Mouse (Mus musculus): ENCODE data around the gene Cdiptos. TPM values are rescaled to one million over a fixed set of nuclear protein-coding genes. Genes with fewer than 3 reads are reported as not detected.
A peak's percentile ranks its signal among the peaks of the same experiment; 100 is the strongest.

Cdiptos gene
- total and polyA plus RNA-seq, 2 experiments from 2014 or later, result 1.5 TPM; not detected in 1

GRCm38 (mm10) chr7:126952646-126953045 is 23.3 kb downstream of the Cdiptos start:
- Histone ChIP-seq H3K27me3 (ENCODE audit: control insufficient read depth, insufficient read depth, low read length) (peaks cover 26% of the 10 kb centered on the region), H3K4me3 (ENCODE audit: low read depth, low read length) (no peak overlapping the region), H3K4me2 (ENCODE audit: low read depth, low read length) (no peak overlapping the region), H3K36me3 (replicated peaks; ENCODE audit: control insufficient read depth, insufficient read depth, low read length) (no peaks in the 10 kb centered on the region), H3K27ac (ENCODE audit: low read depth) (no peak overlapping the region), H3K9ac (replicated peaks; ENCODE audit: low read depth, low read length) (no peak overlapping the region), H3K4me1 (ENCODE audit: control insufficient read depth, insufficient read depth) (peaks cover 15% of the 10 kb centered on the region), H3K9me3 (replicated peaks; ENCODE audit: control insufficient read depth, low read length) (no peaks in the 10 kb centered on the region)
- 0% methylated on average over 7 of the region's 8 CpGs for WGBS
- DNase-seq (ENCODE audit: low spot score) (no peak), ATAC-seq (ENCODE audit: insufficient read depth, low read depth) (no peak)
- TF ChIP-seq CTCF (IDR thresholded peaks at IDR 0.05; ENCODE audit: low read depth), result no peak
- no peak for TF ChIP-seq EP300 (IDR thresholded peaks at IDR 0.05; ENCODE audit: low read depth)

- 14% methylated on average over 4 of the region's 4 CpGs for WGBS
- peaks cover 26% of the 10 kb centered on the region for H3K27me3 ChIP-seq (ENCODE audit: control insufficient read depth, insufficient read depth, low read length)
- TF ChIP-seq EP300 (IDR thresholded peaks at IDR 0.05; ENCODE audit: low read depth) (no peak), CTCF (IDR thresholded peaks at IDR 0.05; ENCODE audit: low read depth) (no peak)
- no peak overlapping the region for H3K4me3 ChIP-seq (ENCODE audit: low read depth, low read length)
- no peaks in the 10 kb centered on the region for H3K36me3 ChIP-seq (replicated peaks; ENCODE audit: control insufficient read depth, insufficient read depth, low read length)
- DNase-seq (ENCODE audit: low spot score), result no peak
- peaks cover 15% of the 10 kb centered on the region for H3K4me1 ChIP-seq (ENCODE audit: control insufficient read depth, insufficient read depth)
- H3K9me3 ChIP-seq (replicated peaks; ENCODE audit: control insufficient read depth, low read length), result no peaks in the 10 kb centered on the region
- no peak overlapping the region for H3K27ac ChIP-seq (ENCODE audit: low read depth)
- ATAC-seq (ENCODE audit: insufficient read depth, low read depth), result no peak
- peak overlapping the region; percentile 87; the same call in 1 of the 2 replicates for H3K4me2 ChIP-seq (ENCODE audit: low read depth, low read length)
- no peak overlapping the region for H3K9ac ChIP-seq (replicated peaks; ENCODE audit: low read depth, low read length)
Observed at GRCm38 (mm10) chr7:126951741-126952140, 24.2 kb downstream of the Cdiptos start.

DNA sequence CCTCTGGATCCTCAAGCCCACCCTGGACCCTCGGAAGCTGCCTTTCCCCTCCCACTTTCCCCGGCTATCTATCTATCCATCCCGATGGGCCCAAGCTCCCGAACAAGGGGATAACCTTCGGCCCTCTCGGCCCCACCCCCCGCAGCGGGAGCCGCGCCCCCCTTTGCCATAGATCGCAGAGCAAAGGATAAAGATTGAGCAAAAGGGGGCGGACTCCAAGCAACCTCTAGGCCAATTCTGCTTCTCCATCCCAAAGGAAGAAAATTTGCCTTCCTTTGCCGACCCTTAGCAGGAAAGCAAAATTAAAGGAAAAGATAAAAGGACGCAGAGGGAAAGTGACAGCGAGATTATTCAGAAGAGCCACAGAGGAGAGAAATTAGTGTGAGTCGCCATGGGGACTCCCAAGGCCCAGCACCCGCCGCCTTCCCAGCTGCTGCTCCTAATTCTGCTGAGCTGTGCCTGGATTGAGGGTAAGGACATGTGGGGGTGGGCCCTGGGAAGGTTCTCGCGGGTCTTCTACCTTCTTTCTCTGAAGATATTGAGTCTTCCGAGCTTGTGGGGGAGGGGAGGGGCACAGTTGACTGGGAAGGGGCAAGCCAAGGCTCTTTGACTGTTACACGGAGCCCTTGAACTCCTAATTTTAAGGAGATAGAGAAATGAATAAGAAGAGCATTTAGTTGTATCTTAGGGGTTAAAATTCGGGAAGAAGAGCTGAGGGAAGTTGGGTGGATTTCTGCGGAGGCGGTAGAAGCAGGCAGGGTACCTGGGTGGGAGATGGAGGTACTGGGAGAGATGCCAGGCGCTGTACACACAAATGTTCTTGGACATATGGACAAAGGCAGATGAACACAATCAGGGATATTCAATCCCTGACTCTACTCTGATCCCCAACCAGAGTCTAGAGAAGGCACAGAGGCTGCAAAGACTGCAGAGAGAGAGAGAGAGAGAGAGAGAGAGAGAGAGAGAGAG is 25.0 kb downstream of the Cdiptos start:
- WGBS, result 7% methylated on average over 26 of the region's 26 CpGs
- TF ChIP-seq EP300 (IDR thresholded peaks at IDR 0.05; ENCODE audit: low read depth), result no peak
- no peak for TF ChIP-seq CTCF (IDR thresholded peaks at IDR 0.05; ENCODE audit: low read depth)
- Histone ChIP-seq H3K9ac (replicated peaks; ENCODE audit: low read depth, low read length) (no peak overlapping the region), H3K4me1 (ENCODE audit: control insufficient read depth, insufficient read depth) (peaks cover 15% of the 10 kb centered on the region), H3K4me3 (ENCODE audit: low read depth, low read length) (peak overlapping the region; percentile 49), H3K36me3 (replicated peaks; ENCODE audit: control insufficient read depth, insufficient read depth, low read length) (no peaks in the 10 kb centered on the region), H3K27ac (ENCODE audit: low read depth) (no peak overlapping the region), H3K4me2 (ENCODE audit: low read depth, low read length) (peak overlapping the region; percentile 87), H3K9me3 (replicated peaks; ENCODE audit: control insufficient read depth, low read length) (no peaks in the 10 kb centered on the region), H3K27me3 (ENCODE audit: control insufficient read depth, insufficient read depth, low read length) (peaks cover 26% of the 10 kb centered on the region)
- ATAC-seq (ENCODE audit: insufficient read depth, low read depth) (no peak), DNase-seq (ENCODE audit: low spot score) (no peak)

- peak within 1 kb of the TSS; percentile 49 for H3K4me3 ChIP-seq (ENCODE audit: low read depth, low read length)
- no peaks in the 10 kb centered on the region for H3K9me3 ChIP-seq (replicated peaks; ENCODE audit: control insufficient read depth, low read length)
- H3K27ac ChIP-seq (ENCODE audit: low read depth), result no peak within 1 kb of the TSS
- TF ChIP-seq EP300 (IDR thresholded peaks at IDR 0.05; ENCODE audit: low read depth) (no peak), CTCF (IDR thresholded peaks at IDR 0.05; ENCODE audit: low read depth) (no peak)
- peak; percentile 67 for DNase-seq (ENCODE audit: low spot score)
- 1% methylated on average over 41 of the region's 42 CpGs for WGBS
- H3K4me2 ChIP-seq (ENCODE audit: low read depth, low read length), result peak within 1 kb of the TSS; percentile 87
- H3K36me3 ChIP-seq (replicated peaks; ENCODE audit: control insufficient read depth, insufficient read depth, low read length), result peaks cover 4% of the 10 kb centered on the region; the same call in 1 of the 2 replicates
- ATAC-seq (ENCODE audit: insufficient read depth, low read depth), result peak; percentile 86
- H3K4me1 ChIP-seq (ENCODE audit: control insufficient read depth, insufficient read depth), result peaks cover 15% of the 10 kb centered on the region
- peaks cover 26% of the 10 kb centered on the region for H3K27me3 ChIP-seq (ENCODE audit: control insufficient read depth, insufficient read depth, low read length)
- no peak within 1 kb of the TSS for H3K9ac ChIP-seq (replicated peaks; ENCODE audit: low read depth, low read length)
Observed at GRCm38 (mm10) chr7:126949793-126950646, 25.9 kb downstream of the Cdiptos start, which contains the start of gene Sez6l2. TSS of gene Sez6l2 (plus strand) at chr7:126950563.

GRCm38 (mm10) chr7:126949403-126949792 is 26.5 kb downstream of the Cdiptos start, which contains the start of gene Asphd1:
TSS of gene Asphd1 (minus strand) at chr7:126949582.
- Histone ChIP-seq H3K27me3 (ENCODE audit: control insufficient read depth, insufficient read depth, low read length) (peaks cover 26% of the 10 kb centered on the region), H3K4me3 (ENCODE audit: low read depth, low read length) (peak within 1 kb of the TSS; percentile 49), H3K27ac (ENCODE audit: low read depth) (no peak within 1 kb of the TSS), H3K9ac (replicated peaks; ENCODE audit: low read depth, low read length) (no peak within 1 kb of the TSS), H3K4me1 (ENCODE audit: control insufficient read depth, insufficient read depth) (peaks cover 15% of the 10 kb centered on the region), H3K36me3 (replicated peaks; ENCODE audit: control insufficient read depth, insufficient read depth, low read length) (peaks cover 9% of the 10 kb centered on the region; the same call in 1 of the 2 replicates), H3K4me2 (ENCODE audit: low read depth, low read length) (peak within 1 kb of the TSS; percentile 87), H3K9me3 (replicated peaks; ENCODE audit: control insufficient read depth, low read length) (no peaks in the 10 kb centered on the region)
- WGBS, result under 1% methylated on average over 18 of the region's 21 CpGs
- ATAC-seq (ENCODE audit: insufficient read depth, low read depth) (peak; percentile 35; the same call in 1 of the 2 replicates), DNase-seq (ENCODE audit: low spot score) (no peak)
- TF ChIP-seq CTCF (IDR thresholded peaks at IDR 0.05; ENCODE audit: low read depth) (no peak), EP300 (IDR thresholded peaks at IDR 0.05; ENCODE audit: low read depth) (no peak)

Data from heart, postnatal 0 days (tissue).